Mouse (Mus musculus) midbrain, embryonic 16.5 days (tissue): ENCODE measurements around the gene Ccdc177. TPM values are rescaled to one million over a fixed set of nuclear protein-coding genes. Genes with fewer than 3 reads are reported as not detected.

ENCODE experiments used
- ATAC-seq: fragments of 200-750 bp; cut with Nextera tagmentation; 2 replicates; pipeline ENCODE4 v1.8.0; 2017; ENCODE audit warnings: moderate TSS enrichment
- H3K27ac ChIP-seq: fragments of 300-500 bp; sonication (generic); 2 replicates; pipeline ENCODE4 v1.5.1; 2014; ENCODE audit warnings: mild to moderate bottlenecking, low read length, mixed read lengths
- H3K27me3 ChIP-seq: fragments of 300-500 bp; sonication (generic); 2 replicates; pipeline ENCODE4 v1.6.1; 2014; ENCODE audit warnings: low read depth, low read length, mixed read lengths; ENCODE audit not compliant: control insufficient read depth, insufficient read depth
- H3K36me3 ChIP-seq: fragments of 300-500 bp; sonication (generic); 2 replicates; pipeline ENCODE4 v1.6.1; 2014; ENCODE audit warnings: mild to moderate bottlenecking, low read length, moderate library complexity, mixed read lengths; ENCODE audit not compliant: control insufficient read depth, insufficient read depth
- H3K4me1 ChIP-seq: fragments of 300-500 bp; sonication (generic); 2 replicates; pipeline ENCODE4 v1.6.1; 2014; ENCODE audit warnings: mild to moderate bottlenecking, low read length, mixed read lengths; ENCODE audit not compliant: control insufficient read depth, insufficient read depth
- H3K4me2 ChIP-seq: fragments of 300-500 bp; sonication (generic); 2 replicates; pipeline ENCODE4 v1.6.1; 2014; ENCODE audit warnings: mild to moderate bottlenecking, low read length, mixed read lengths
- H3K4me3 ChIP-seq: fragments of 300-500 bp; sonication (generic); 2 replicates; pipeline ENCODE4 v1.5.1; 2014; ENCODE audit warnings: low read depth, mild to moderate bottlenecking, low read length, moderate library complexity, mixed read lengths
- H3K9ac ChIP-seq: fragments of 300-500 bp; sonication (generic); 2 replicates; pipeline ENCODE4 v1.6.1; 2014; ENCODE audit warnings: low read depth, low read length, mixed read lengths
- H3K9me3 ChIP-seq: fragments of 300-500 bp; sonication (generic); replicated peaks from 2 replicates; pipeline ENCODE4 v1.6.1; 2014; ENCODE audit warnings: mild to moderate bottlenecking, low read length, mixed read lengths; ENCODE audit not compliant: control insufficient read depth, poor library complexity, severe bottlenecking
- WGBS: fragments of 180-500 bp; shearing (Covaris S2); extraction: QIAGEN DNeasy Blood & Tissue Kit; methylation state at CpG from one replicate; pipeline ENCODE4 v1.1.7; 2014; 5-methylcytosine and 5-hydroxymethylcytosine counted together
- polyA plus RNA-seq: library from polyadenylated mRNA; unstranded; fragments of >200 nt; fragmentation: Nextera tagmentation; extraction: Ambion mirVana; gene quantifications from 2 replicates; pipeline ENCODE4 v1.2.1, GENCODE M21; 2015

The Ccdc177 gene
- polyA plus RNA-seq, 1 experiment from 2014 or later = 3.9 TPM

GRCm38 (mm10) chr12:80776046-80776634, 15.7 kb upstream of the Ccdc177 start:
- Histone ChIP-seq H3K27me3 (no peaks in the 10 kb centered on the region), H3K27ac (no peak overlapping the region), H3K9ac (no peak overlapping the region), H3K4me2 (no peak overlapping the region), H3K4me3 (no peak overlapping the region), H3K36me3 (no peaks in the 10 kb centered on the region), H3K4me1 (no peaks in the 10 kb centered on the region), H3K9me3 (no peaks in the 10 kb centered on the region)
- 91% methylated on average over 4 of the region's 4 CpGs for WGBS
- no peak for ATAC-seq

GRCm38 (mm10) chr12:80774786-80775185, 14.3 kb upstream of the Ccdc177 start:
- Histone ChIP-seq H3K9ac (no peak overlapping the region), H3K4me3 (no peak overlapping the region), H3K27me3 (no peaks in the 10 kb centered on the region), H3K4me2 (no peak overlapping the region), H3K9me3 (no peaks in the 10 kb centered on the region), H3K4me1 (no peaks in the 10 kb centered on the region), H3K36me3 (no peaks in the 10 kb centered on the region), H3K27ac (no peak overlapping the region)
- 66% methylated on average over 7 of the region's 7 CpGs for WGBS
- ATAC-seq = no peak

GRCm38 (mm10) chr12:80769697-80770096, 9.2 kb upstream of the Ccdc177 start:
- Histone ChIP-seq H3K36me3 (no peaks in the 10 kb centered on the region), H3K27me3 (no peaks in the 10 kb centered on the region), H3K4me2 (0 out of 2 replicates have a peak overlapping the region, but pooled peaks have one; percentile 36), H3K9ac (no peak overlapping the region), H3K4me1 (no peaks in the 10 kb centered on the region), H3K9me3 (no peaks in the 10 kb centered on the region), H3K4me3 (no peak overlapping the region), H3K27ac (no peak overlapping the region)
- WGBS = 19% methylated on average over 11 of the region's 11 CpGs
- ATAC-seq = peak; percentile 64; the same call in 1 of the 2 replicates

- 81% methylated on average over 4 of the region's 4 CpGs for WGBS
- no peak overlapping the region for H3K4me2 ChIP-seq
Measured at GRCm38 (mm10) chr12:80764116-80764515, 3.6 kb upstream of the Ccdc177 start.

GRCm38 (mm10) chr12:80762982-80763381, 2.5 kb upstream of the Ccdc177 start:
- peaks cover 10% of the 10 kb centered on the region for H3K36me3 ChIP-seq
- no peak overlapping the region for H3K4me2 ChIP-seq
- no peaks in the 10 kb centered on the region for H3K27me3 ChIP-seq
- H3K9me3 ChIP-seq = peaks cover 9% of the 10 kb centered on the region
- peaks cover 18% of the 10 kb centered on the region for H3K4me1 ChIP-seq
- no peak overlapping the region for H3K4me3 ChIP-seq
- 95% methylated on average over 5 of the region's 5 CpGs for WGBS
- no peak overlapping the region for H3K9ac ChIP-seq
- ATAC-seq = no peak
- H3K27ac ChIP-seq = no peak overlapping the region

More at GRCm38 (mm10) chr12:80764116-80764515, 3.6 kb upstream of the Ccdc177 start:
- Histone ChIP-seq H3K9me3 (no peaks in the 10 kb centered on the region), H3K27ac (no peak overlapping the region), H3K4me3 (no peak overlapping the region), H3K27me3 (no peaks in the 10 kb centered on the region), H3K4me1 (peaks cover 7% of the 10 kb centered on the region), H3K9ac (no peak overlapping the region), H3K36me3 (no peaks in the 10 kb centered on the region)
- ATAC-seq = no peak

- peak; percentile 55 for ATAC-seq
- WGBS = under 1% methylated on average over 22 of the region's 22 CpGs
Measured at GRCm38 (mm10) chr12:80759713-80760395, 633 bp downstream of the Ccdc177 start.

GRCm38 (mm10) chr12:80759387-80759712, 1.1 kb downstream of the Ccdc177 start:
- Histone ChIP-seq H3K9me3 (peaks cover 28% of the 10 kb centered on the region), H3K4me2 (peak overlapping the region; percentile 85), H3K4me3 (peak overlapping the region; percentile 69), H3K4me1 (peaks cover 19% of the 10 kb centered on the region), H3K9ac (peak overlapping the region; percentile 94), H3K27ac (peak overlapping the region; percentile 97), H3K36me3 (peaks cover 44% of the 10 kb centered on the region), H3K27me3 (no peaks in the 10 kb centered on the region)
- peak; percentile 54; the same call in 1 of the 2 replicates for ATAC-seq
- 2% methylated on average over 12 of the region's 13 CpGs for WGBS

More at GRCm38 (mm10) chr12:80759713-80760395, 633 bp downstream of the Ccdc177 start:
- Histone ChIP-seq H3K4me3 (peak overlapping the region; percentile 69), H3K9me3 (peaks cover 28% of the 10 kb centered on the region), H3K4me1 (peaks cover 19% of the 10 kb centered on the region), H3K4me2 (peak overlapping the region; percentile 85), H3K27ac (peak overlapping the region; percentile 97), H3K9ac (peak overlapping the region; percentile 94), H3K36me3 (peaks cover 41% of the 10 kb centered on the region), H3K27me3 (no peaks in the 10 kb centered on the region)

GRCm38 (mm10) chr12:80758559-80759386, 1.7 kb downstream of the Ccdc177 start:
- peaks cover 28% of the 10 kb centered on the region for H3K9me3 ChIP-seq
- peak overlapping the region; percentile 85 for H3K4me2 ChIP-seq
- no peaks in the 10 kb centered on the region for H3K27me3 ChIP-seq
- H3K27ac ChIP-seq = peak overlapping the region; percentile 97
- H3K9ac ChIP-seq = peak overlapping the region; percentile 94
- ATAC-seq = 0 out of 2 replicates have a peak, but pooled peaks have one; percentile 14
- peak overlapping the region; percentile 69 for H3K4me3 ChIP-seq
- peaks cover 19% of the 10 kb centered on the region for H3K4me1 ChIP-seq
- peaks cover 48% of the 10 kb centered on the region for H3K36me3 ChIP-seq
- 37% methylated on average over 90 of the region's 92 CpGs for WGBS
